Mouse (Mus musculus) gonadal fat pad, adult 2 months (tissue): Measurements from ENCODE around the gene Coasy. TPM values are rescaled to one million over a fixed set of nuclear protein-coding genes. Genes with fewer than 3 reads are reported as not detected.

Source experiments
- DNase-seq: peaks from one replicate; pipeline ENCODE4 v3.0.0-alpha.2; 2012; ENCODE audit warnings: low read depth
- polyA plus RNA-seq: library from polyadenylated mRNA; depleted of rRNA; stranded (reverse); fragments of >200 nt; gene quantifications from 2 replicates; pipeline ENCODE4 v1.2.3, GENCODE M21; 2012; rRNA removed

The Coasy gene
- polyA plus RNA-seq, 1 experiment: 70.1 TPM

- DNase-seq: no peak
These were observed 49.3 kb downstream of the Coasy start for GRCm38 (mm10) chr11:101131701-101132100.

GRCm38 (mm10) chr11:101133037-101133436, 50.7 kb downstream of the Coasy start:
- no peak for DNase-seq

DNA sequence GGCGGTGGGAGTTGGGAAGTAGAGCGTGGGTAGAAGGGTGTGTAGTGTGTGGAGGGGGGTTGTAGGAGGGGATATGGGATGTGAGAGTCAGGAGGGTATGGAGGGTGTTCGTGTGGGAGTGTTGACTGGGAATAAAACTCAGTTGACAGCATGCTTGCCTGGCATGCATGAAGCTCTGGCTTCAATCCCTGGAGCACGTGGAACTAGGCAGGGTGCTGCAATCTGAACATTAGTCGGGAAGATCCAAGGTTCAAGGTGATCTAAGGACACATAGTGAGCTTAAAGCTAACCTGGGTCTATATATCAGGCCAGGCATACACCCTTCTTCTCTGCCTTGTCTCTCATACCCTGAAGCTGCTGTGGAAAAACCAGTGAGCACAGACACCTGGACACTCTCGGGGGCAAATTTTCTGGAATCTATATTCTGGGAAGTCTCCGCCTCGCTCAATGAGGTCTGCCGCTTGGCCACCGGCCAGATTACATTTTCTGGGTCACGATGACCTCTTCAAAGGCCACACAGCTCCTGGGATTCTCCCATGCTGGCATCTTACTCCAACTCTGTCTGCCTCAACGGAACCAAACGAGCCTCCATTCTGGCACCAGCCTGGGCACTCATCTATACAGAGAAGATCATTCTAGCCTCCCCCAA, 52.0 kb downstream of the Coasy start:
- no peak for DNase-seq

Other genes with a start within 250 kb of the Coasy start
- 28.7 and 32.8 TPM in 2 replicates for gene Stat5b, start 231.8 kb upstream of the Coasy start, polyA plus RNA-seq
- gene Stat5a, start 223.2 kb upstream of the Coasy start, polyA plus RNA-seq: 44.0 and 51.7 TPM in 2 replicates
- 106 and 115 TPM in 2 replicates for gene Stat3, start 143.0 kb upstream of the Coasy start, polyA plus RNA-seq
- 235 and 240 TPM in 2 replicates for gene Cavin1, start 111.7 kb upstream of the Coasy start, polyA plus RNA-seq
- gene Atp6v0a1, start 73.1 kb upstream of the Coasy start, polyA plus RNA-seq: 114 and 137 TPM in 2 replicates
- gene Naglu, start 12.6 kb upstream of the Coasy start, polyA plus RNA-seq: 44.6 and 52.9 TPM in 2 replicates
- 0.43 and 0.55 TPM in 2 replicates for gene Hsd17b1, start 4.2 kb upstream of the Coasy start, polyA plus RNA-seq
- gene Mlx, start 4.7 kb downstream of the Coasy start, polyA plus RNA-seq: 35.0 and 54.3 TPM in 2 replicates
- gene Psmc3ip, start 12.9 kb downstream of the Coasy start, polyA plus RNA-seq: 1.5 and 2.9 TPM in 2 replicates
- 56.3 and 66.7 TPM in 2 replicates for gene Retreg3, start 37.3 kb downstream of the Coasy start, polyA plus RNA-seq
- gene Tubg1, start 37.4 kb downstream of the Coasy start, polyA plus RNA-seq: 9.0 and 24.0 TPM in 2 replicates
- gene Tubg2, start 73.3 kb downstream of the Coasy start, polyA plus RNA-seq: 3.4 and 3.6 TPM in 2 replicates
- 3.7 and 4.1 TPM in 2 replicates for gene Cntnap1, start 88.0 kb downstream of the Coasy start, polyA plus RNA-seq
- gene Plekhh3, start 88.8 kb downstream of the Coasy start, polyA plus RNA-seq: 22.7 and 28.6 TPM in 2 replicates
- 0.34 and 0.45 TPM in 2 replicates for gene Ccr10, start 92.9 kb downstream of the Coasy start, polyA plus RNA-seq
- gene Ezh1, start 143.9 kb downstream of the Coasy start, polyA plus RNA-seq: 39.4 and 46.5 TPM in 2 replicates
- 97.9 and 146 TPM in 2 replicates for gene Ramp2, start 163.5 kb downstream of the Coasy start, polyA plus RNA-seq
- gene Vps25, start 171.1 kb downstream of the Coasy start, polyA plus RNA-seq: 99.1 and 108 TPM in 2 replicates
- 9.5 and 14.6 TPM in 2 replicates for gene Wnk4, start 178.0 kb downstream of the Coasy start, polyA plus RNA-seq
- gene Cntd1, start 196.4 kb downstream of the Coasy start, polyA plus RNA-seq: 0.75 and 0.88 TPM in 2 replicates
- gene Coa3, start 196.5 kb downstream of the Coasy start, polyA plus RNA-seq: 157 and 167 TPM in 2 replicates
- 122 and 158 TPM in 2 replicates for gene Becn1, start 219.7 kb downstream of the Coasy start, polyA plus RNA-seq
- 51.5 and 57.8 TPM in 2 replicates for gene Psme3, start 233.6 kb downstream of the Coasy start, polyA plus RNA-seq
- 3.2 and 3.6 TPM in 2 replicates for gene Aoc2, start 242.5 kb downstream of the Coasy start, polyA plus RNA-seq
- gene Aoc3, start 248.0 kb downstream of the Coasy start, polyA plus RNA-seq: 306 and 337 TPM in 2 replicates